Mouse (Mus musculus): ENCODE data around the gene Ndrg3. TPM values are rescaled to one million over a fixed set of nuclear protein-coding genes. Genes with fewer than 3 reads are reported as not detected.

Ndrg3 gene
- 44.6 and 53.4 TPM in 2 replicates for polyA plus RNA-seq (2015; fragmentation: Nextera tagmentation; extraction: Ambion mirVana)

GRCm38 (mm10) chr2:156991470-156992319 lies at the start of gene Ndrg3:
Gene Ndrg3 (minus strand): TSS chr2:156992056.
- ATAC-seq (ENCODE audit: low read depth): peak; percentile 98
- peak within 1 kb of the TSS; percentile 97 for H3K4me2 ChIP-seq (ENCODE audit: low read depth, low read length)
- H3K9me3 ChIP-seq (ENCODE audit: control insufficient read depth, low read length): no peaks in the 10 kb centered on the region
- no peak within 1 kb of the TSS for H3K27ac ChIP-seq (ENCODE audit: low read length)
- peaks cover 10% of the 10 kb centered on the region for H3K36me3 ChIP-seq (ENCODE audit: control insufficient read depth, insufficient read depth, low read length)
- H3K9ac ChIP-seq (ENCODE audit: low read length): peak within 1 kb of the TSS; percentile 75
- no peaks in the 10 kb centered on the region for H3K27me3 ChIP-seq (ENCODE audit: control insufficient read depth, insufficient read depth, low read depth, low read length)
- H3K4me3 ChIP-seq (ENCODE audit: low read length): peak within 1 kb of the TSS; percentile 75
- under 1% methylated on average over 66 of the region's 66 CpGs for WGBS
- H3K4me1 ChIP-seq (replicated peaks; ENCODE audit: control insufficient read depth, insufficient read depth, low read length): peaks cover 15% of the 10 kb centered on the region

- ATAC-seq (ENCODE audit: low read depth): no peak
- H3K9me3 ChIP-seq (ENCODE audit: control insufficient read depth, low read length): peaks cover 3% of the 10 kb centered on the region; the same call in 1 of the 2 replicates
- 79% methylated on average over 7 of the region's 7 CpGs for WGBS
- H3K9ac ChIP-seq (ENCODE audit: low read length): no peak overlapping the region
- H3K4me2 ChIP-seq (ENCODE audit: low read depth, low read length): no peak overlapping the region
- H3K27me3 ChIP-seq (ENCODE audit: control insufficient read depth, insufficient read depth, low read depth, low read length): no peaks in the 10 kb centered on the region
- H3K4me1 ChIP-seq (replicated peaks; ENCODE audit: control insufficient read depth, insufficient read depth, low read length): peaks cover 22% of the 10 kb centered on the region
- no peak overlapping the region for H3K4me3 ChIP-seq (ENCODE audit: low read length)
- H3K27ac ChIP-seq (ENCODE audit: low read length): no peak overlapping the region
- peaks cover 61% of the 10 kb centered on the region for H3K36me3 ChIP-seq (ENCODE audit: control insufficient read depth, insufficient read depth, low read length)
Measured at GRCm38 (mm10) chr2:157041421-157041820, 49.6 kb upstream of the Ndrg3 start.

GRCm38 (mm10) chr2:157040649-157041046 lies 48.8 kb upstream of the Ndrg3 start:
- no peak overlapping the region for H3K4me2 ChIP-seq (ENCODE audit: low read depth, low read length)
- peaks cover 22% of the 10 kb centered on the region for H3K4me1 ChIP-seq (replicated peaks; ENCODE audit: control insufficient read depth, insufficient read depth, low read length)
- ATAC-seq (ENCODE audit: low read depth): no peak
- no peaks in the 10 kb centered on the region for H3K27me3 ChIP-seq (ENCODE audit: control insufficient read depth, insufficient read depth, low read depth, low read length)
- WGBS: 75% methylated on average over 17 of the region's 17 CpGs
- no peak overlapping the region for H3K4me3 ChIP-seq (ENCODE audit: low read length)
- peak overlapping the region; percentile 76 for H3K27ac ChIP-seq (ENCODE audit: low read length)
- H3K36me3 ChIP-seq (ENCODE audit: control insufficient read depth, insufficient read depth, low read length): peaks cover 54% of the 10 kb centered on the region
- peak overlapping the region; percentile 23; the same call in 1 of the 2 replicates for H3K9ac ChIP-seq (ENCODE audit: low read length)
- no peaks in the 10 kb centered on the region for H3K9me3 ChIP-seq (ENCODE audit: control insufficient read depth, low read length)

DNA sequence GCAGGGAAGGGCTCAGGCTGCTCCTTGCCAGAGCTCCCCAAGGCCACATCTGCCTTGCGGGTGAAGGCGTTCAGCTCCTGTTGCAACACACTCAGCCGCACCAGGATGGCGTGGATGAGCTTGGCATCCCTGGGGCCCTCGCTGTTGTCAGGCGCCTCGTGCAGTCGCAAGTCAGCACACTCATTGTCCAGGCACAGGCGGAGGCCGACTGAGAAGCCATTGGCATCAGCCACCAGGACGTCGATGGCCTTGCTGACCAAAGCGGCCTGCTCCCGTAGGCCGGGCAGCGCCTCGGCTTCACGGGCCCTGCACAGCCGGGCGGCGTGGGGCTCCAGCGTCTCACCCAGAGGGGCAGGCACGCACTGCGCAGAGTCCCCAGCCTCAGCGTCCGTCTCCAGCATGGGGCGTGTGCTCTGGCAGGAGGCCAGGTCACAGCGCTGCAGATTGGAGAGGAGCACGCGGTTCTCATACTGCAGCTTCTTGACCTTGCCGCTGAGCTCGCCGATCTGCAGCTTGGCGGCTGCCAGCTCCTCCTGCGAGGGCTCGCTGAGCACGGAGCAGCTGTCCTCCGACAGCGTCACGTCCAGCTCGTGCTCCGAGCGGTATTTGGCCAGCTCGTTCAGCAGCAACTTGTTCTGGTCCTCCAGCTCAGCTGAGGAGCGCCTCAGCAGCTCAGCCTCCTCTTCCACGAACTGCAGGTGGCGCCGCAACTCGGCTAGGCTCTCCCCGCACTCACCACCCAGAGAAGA lies 48.2 kb upstream of the Ndrg3 start:
- Histone ChIP-seq H3K27ac (ENCODE audit: low read length) (peak overlapping the region; percentile 76), H3K4me2 (ENCODE audit: low read depth, low read length) (no peak overlapping the region), H3K4me3 (ENCODE audit: low read length) (no peak overlapping the region), H3K9me3 (ENCODE audit: control insufficient read depth, low read length) (no peaks in the 10 kb centered on the region), H3K9ac (ENCODE audit: low read length) (peak overlapping the region; percentile 32; the same call in 1 of the 2 replicates), H3K36me3 (ENCODE audit: control insufficient read depth, insufficient read depth, low read length) (peaks cover 51% of the 10 kb centered on the region), H3K4me1 (replicated peaks; ENCODE audit: control insufficient read depth, insufficient read depth, low read length) (peaks cover 22% of the 10 kb centered on the region), H3K27me3 (ENCODE audit: control insufficient read depth, insufficient read depth, low read depth, low read length) (no peaks in the 10 kb centered on the region)
- peak; percentile 96 for ATAC-seq (ENCODE audit: low read depth)
- 56% methylated on average over 50 of the region's 50 CpGs for WGBS

DNA sequence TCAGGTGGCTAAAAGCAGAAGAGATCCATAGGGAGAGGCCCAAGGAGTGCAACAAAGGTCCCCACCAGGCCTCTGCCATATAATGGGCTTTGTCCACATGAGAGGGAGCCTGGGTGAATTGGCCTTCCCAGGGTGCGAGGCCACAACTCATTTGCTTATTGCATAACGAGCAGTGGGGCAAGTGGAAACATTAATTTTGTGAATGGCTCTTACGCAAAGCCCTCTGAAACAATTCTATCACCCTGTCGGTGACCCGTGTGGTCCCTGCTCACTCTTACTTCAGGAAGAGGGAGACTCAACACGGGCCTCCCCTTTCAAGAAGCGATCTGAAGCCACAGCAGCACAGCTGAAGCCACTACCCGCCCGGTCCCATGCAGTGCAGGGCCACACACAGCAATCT lies 45.4 kb upstream of the Ndrg3 start:
- 75% methylated on average over 9 of the region's 9 CpGs for WGBS
- H3K4me1 ChIP-seq (replicated peaks; ENCODE audit: control insufficient read depth, insufficient read depth, low read length): peaks cover 14% of the 10 kb centered on the region
- peaks cover 57% of the 10 kb centered on the region for H3K36me3 ChIP-seq (ENCODE audit: control insufficient read depth, insufficient read depth, low read length)
- H3K9me3 ChIP-seq (ENCODE audit: control insufficient read depth, low read length): no peaks in the 10 kb centered on the region
- ATAC-seq (ENCODE audit: low read depth): no peak
- peak overlapping the region; percentile 10; the same call in 1 of the 2 replicates for H3K27ac ChIP-seq (ENCODE audit: low read length)
- no peak overlapping the region for H3K4me2 ChIP-seq (ENCODE audit: low read depth, low read length)
- H3K4me3 ChIP-seq (ENCODE audit: low read length): no peak overlapping the region
- H3K27me3 ChIP-seq (ENCODE audit: control insufficient read depth, insufficient read depth, low read depth, low read length): no peaks in the 10 kb centered on the region
- no peak overlapping the region for H3K9ac ChIP-seq (ENCODE audit: low read length)

DNA sequence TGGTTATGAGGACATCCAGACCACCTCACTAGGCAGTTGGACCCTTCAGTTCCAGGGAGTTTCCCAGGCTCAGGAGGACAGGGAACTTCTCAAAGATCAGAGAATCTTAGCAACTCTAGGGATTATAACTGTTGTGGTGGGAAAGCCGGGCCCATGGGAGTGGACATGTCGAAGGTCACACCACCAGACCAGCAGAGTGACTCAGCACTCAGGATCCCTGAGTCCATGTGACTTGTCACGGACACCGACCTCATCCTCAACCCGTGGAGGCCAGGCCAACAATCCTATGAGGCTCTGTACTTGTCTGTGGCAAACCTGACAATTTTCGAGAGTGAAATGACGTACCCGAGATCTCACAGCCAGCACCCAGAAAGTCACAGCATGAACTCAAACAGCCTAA lies 44.5 kb upstream of the Ndrg3 start:
- Histone ChIP-seq H3K4me1 (replicated peaks; ENCODE audit: control insufficient read depth, insufficient read depth, low read length) (peaks cover 14% of the 10 kb centered on the region), H3K4me3 (ENCODE audit: low read length) (no peak overlapping the region), H3K36me3 (ENCODE audit: control insufficient read depth, insufficient read depth, low read length) (peaks cover 56% of the 10 kb centered on the region), H3K9me3 (ENCODE audit: control insufficient read depth, low read length) (no peaks in the 10 kb centered on the region), H3K27ac (ENCODE audit: low read length) (no peak overlapping the region), H3K4me2 (ENCODE audit: low read depth, low read length) (no peak overlapping the region), H3K27me3 (ENCODE audit: control insufficient read depth, insufficient read depth, low read depth, low read length) (no peaks in the 10 kb centered on the region), H3K9ac (ENCODE audit: low read length) (no peak overlapping the region)
- 85% methylated on average over 8 of the region's 8 CpGs for WGBS
- no peak for ATAC-seq (ENCODE audit: low read depth)

GRCm38 (mm10) chr2:157035371-157035770 lies 43.5 kb upstream of the Ndrg3 start:
- Histone ChIP-seq H3K9ac (ENCODE audit: low read length) (no peak overlapping the region), H3K27ac (ENCODE audit: low read length) (no peak overlapping the region), H3K4me3 (ENCODE audit: low read length) (no peak overlapping the region), H3K27me3 (ENCODE audit: control insufficient read depth, insufficient read depth, low read depth, low read length) (no peaks in the 10 kb centered on the region), H3K9me3 (ENCODE audit: control insufficient read depth, low read length) (no peaks in the 10 kb centered on the region), H3K36me3 (ENCODE audit: control insufficient read depth, insufficient read depth, low read length) (peaks cover 55% of the 10 kb centered on the region), H3K4me2 (ENCODE audit: low read depth, low read length) (no peak overlapping the region), H3K4me1 (replicated peaks; ENCODE audit: control insufficient read depth, insufficient read depth, low read length) (peaks cover 7% of the 10 kb centered on the region)
- WGBS: 88% methylated on average over 7 of the region's 7 CpGs
- no peak for ATAC-seq (ENCODE audit: low read depth)

GRCm38 (mm10) chr2:157030804-157031203 lies 38.9 kb upstream of the Ndrg3 start:
- 48% methylated on average over 9 of the region's 9 CpGs for WGBS
- peak; percentile 70 for ATAC-seq (ENCODE audit: low read depth)
- Histone ChIP-seq H3K4me3 (ENCODE audit: low read length) (no peak overlapping the region), H3K4me1 (replicated peaks; ENCODE audit: control insufficient read depth, insufficient read depth, low read length) (no peaks in the 10 kb centered on the region), H3K9me3 (ENCODE audit: control insufficient read depth, low read length) (no peaks in the 10 kb centered on the region), H3K9ac (ENCODE audit: low read length) (no peak overlapping the region), H3K36me3 (ENCODE audit: control insufficient read depth, insufficient read depth, low read length) (peaks cover 71% of the 10 kb centered on the region), H3K27ac (ENCODE audit: low read length) (no peak overlapping the region), H3K27me3 (ENCODE audit: control insufficient read depth, insufficient read depth, low read depth, low read length) (no peaks in the 10 kb centered on the region), H3K4me2 (ENCODE audit: low read depth, low read length) (no peak overlapping the region)

DNA sequence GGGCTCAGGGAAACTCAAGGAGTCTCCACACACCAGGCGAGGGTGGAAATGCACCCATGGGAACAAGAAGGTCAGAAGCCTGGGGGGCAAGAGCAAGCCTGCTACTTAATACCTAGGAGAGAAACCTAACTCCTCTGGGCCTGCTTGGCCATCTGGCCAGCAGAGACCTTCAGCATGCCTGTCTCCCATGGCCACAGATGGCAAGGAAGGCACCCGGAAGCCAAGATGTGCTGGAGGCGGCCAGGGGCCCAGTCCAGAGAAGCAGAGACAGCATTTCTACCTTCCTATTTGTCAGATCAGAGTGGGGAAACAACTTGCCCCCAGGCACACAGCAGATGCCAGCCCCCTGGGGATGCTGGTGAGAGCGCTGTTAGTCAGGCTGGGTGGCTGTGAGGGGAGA lies 36.4 kb upstream of the Ndrg3 start:
- ATAC-seq (ENCODE audit: low read depth): no peak
- Histone ChIP-seq H3K36me3 (ENCODE audit: control insufficient read depth, insufficient read depth, low read length) (peaks cover 84% of the 10 kb centered on the region), H3K27ac (ENCODE audit: low read length) (no peak overlapping the region), H3K27me3 (ENCODE audit: control insufficient read depth, insufficient read depth, low read depth, low read length) (no peaks in the 10 kb centered on the region), H3K4me1 (replicated peaks; ENCODE audit: control insufficient read depth, insufficient read depth, low read length) (no peaks in the 10 kb centered on the region), H3K9ac (ENCODE audit: low read length) (no peak overlapping the region), H3K4me2 (ENCODE audit: low read depth, low read length) (no peak overlapping the region), H3K9me3 (ENCODE audit: control insufficient read depth, low read length) (peaks cover 5% of the 10 kb centered on the region; the same call in 1 of the 2 replicates), H3K4me3 (ENCODE audit: low read length) (no peak overlapping the region)
- 97% methylated on average over 4 of the region's 4 CpGs for WGBS

Measured in lung, embryonic 16.5 days (tissue).